Mouse (Mus musculus): ENCODE results near the gene Pwwp2b. TPM values are rescaled to one million over a fixed set of nuclear protein-coding genes. Genes with fewer than 3 reads are reported as not detected.

The Pwwp2b gene
- polyA plus RNA-seq, 1 experiment from 2014 or later, result 3.5 TPM

Other genes starting within 250 kb of the Pwwp2b start
- gene Dpysl4, start 162.5 kb upstream of the Pwwp2b start, polyA plus RNA-seq (2014; fragmentation: Nextera tagmentation; extraction: Ambion mirVana), result 4.8 and 5.0 TPM in 2 replicates
- 2.2 and 2.6 TPM in 2 replicates for gene Lrrc27, start 35.5 kb upstream of the Pwwp2b start, polyA plus RNA-seq (2014; fragmentation: Nextera tagmentation; extraction: Ambion mirVana)
- gene Stk32c, start 35.2 kb upstream of the Pwwp2b start, polyA plus RNA-seq (2014; fragmentation: Nextera tagmentation; extraction: Ambion mirVana), result 0.19 TPM in 1 of 2 replicates, not detected in the other
- gene Inpp5a, start 140.6 kb downstream of the Pwwp2b start, polyA plus RNA-seq (2014; fragmentation: Nextera tagmentation; extraction: Ambion mirVana), result 11.8 and 14.3 TPM in 2 replicates

All from liver, embryonic 11.5 days (tissue).